Mouse (Mus musculus) lung, postnatal 0 days (tissue): Measurements from ENCODE around the gene Tnni3. TPM values are rescaled to one million over a fixed set of nuclear protein-coding genes. Genes with fewer than 3 reads are reported as not detected.

Experiments
- ATAC-seq: fragments of 200-750 bp; cut with Nextera tagmentation; 2 replicates; pipeline ENCODE4 v1.8.0; 2017; ENCODE audit warnings: moderate library complexity
- DNase-seq: peaks from one replicate; pipeline ENCODE4 v3.0.0-alpha.2; 2016; ENCODE audit warnings: low spot score
- H3K27ac ChIP-seq: fragments of 300-500 bp; sonication (generic); 2 replicates; pipeline ENCODE4 v1.5.1; 2014; ENCODE audit warnings: antibody characterized with exemption, mild to moderate bottlenecking, low read length, mixed read lengths
- H3K27me3 ChIP-seq: fragments of 300-500 bp; sonication (generic); replicated peaks from 2 replicates; pipeline ENCODE4 v1.6.1; 2014; ENCODE audit warnings: low read length, mixed read lengths; ENCODE audit not compliant: insufficient read depth
- H3K36me3 ChIP-seq: fragments of 300-500 bp; sonication (generic); 2 replicates; pipeline ENCODE4 v1.6.1; 2014; ENCODE audit warnings: low read length, mixed read lengths; ENCODE audit not compliant: insufficient read depth
- H3K4me1 ChIP-seq: fragments of 300-500 bp; sonication (generic); 2 replicates; pipeline ENCODE4 v1.6.1; 2014; ENCODE audit warnings: antibody characterized with exemption, low read depth, low read length, mixed read lengths; ENCODE audit not compliant: insufficient read depth
- H3K4me2 ChIP-seq: fragments of 300-500 bp; sonication (generic); replicated peaks from 2 replicates; pipeline ENCODE4 v1.6.1; 2014; ENCODE audit warnings: low read depth, mild to moderate bottlenecking, low read length, moderate library complexity, mixed read lengths
- H3K4me3 ChIP-seq: fragments of 300-500 bp; sonication (generic); 2 replicates; pipeline ENCODE4 v1.5.1; 2014; ENCODE audit warnings: low read depth, low read length
- H3K9ac ChIP-seq: fragments of 300-500 bp; sonication (generic); replicated peaks from 2 replicates; pipeline ENCODE4 v1.6.1; 2014; ENCODE audit warnings: low read depth, mild to moderate bottlenecking
- H3K9me3 ChIP-seq: fragments of 300-500 bp; sonication (generic); 2 replicates; pipeline ENCODE4 v1.6.1; 2016; ENCODE audit warnings: low read length, mixed read lengths
- CTCF ChIP-seq: IDR thresholded peaks from 2 replicates; pipeline ENCODE4 v1.5.1; 2016; ENCODE audit warnings: antibody characterized with exemption, mild to moderate bottlenecking
- EP300 ChIP-seq: IDR thresholded peaks from 2 replicates; pipeline ENCODE4 v1.6.1; 2016; ENCODE audit warnings: antibody characterized with exemption, mild to moderate bottlenecking, control low read depth
- WGBS: fragments of 180-500 bp; shearing (Covaris S2); extraction: QIAGEN DNeasy Blood & Tissue Kit; methylation state at CpG from one replicate; pipeline ENCODE4 v1.1.7; 2014; 5-methylcytosine and 5-hydroxymethylcytosine counted together
- polyA plus RNA-seq: library from polyadenylated mRNA; unstranded; fragments of >200 nt; fragmentation: Nextera tagmentation; extraction: Ambion mirVana; gene quantifications from 2 replicates; pipeline ENCODE4 v1.2.1, GENCODE M21; 2015

Gene Tnni3
- polyA plus RNA-seq, 1 experiment from 2014 or later, result 81.3 TPM

GRCm38 (mm10) chr7:4501558-4502397 lies 22.3 kb downstream of the Tnni3 start, which contains the start of gene Ppp1r12c:
TSS of gene Ppp1r12c (minus strand) at chr7:4501680.
- Histone ChIP-seq H3K9ac (peak within 1 kb of the TSS; percentile 85), H3K27me3 (no peaks in the 10 kb centered on the region), H3K4me1 (peaks cover 14% of the 10 kb centered on the region), H3K4me2 (peak within 1 kb of the TSS; percentile 81), H3K9me3 (no peaks in the 10 kb centered on the region), H3K27ac (peak within 1 kb of the TSS; percentile 81), H3K36me3 (peaks cover under 1% of the 10 kb centered on the region; the same call in 1 of the 2 replicates), H3K4me3 (peak within 1 kb of the TSS; percentile 95)
- WGBS, result under 1% methylated on average over 62 of the region's 62 CpGs
- DNase-seq (peak; percentile 96), ATAC-seq (peak; percentile 91)
- TF ChIP-seq EP300 (peak; percentile 22; the same call in 1 of the 2 replicates), CTCF (no peak)

GRCm38 (mm10) chr7:4500892-4501471 lies 23.0 kb downstream of the Tnni3 start:
- ATAC-seq (peak; percentile 20), DNase-seq (peak; percentile 48)
- 0% methylated on average over 17 of the region's 52 CpGs for WGBS
- Histone ChIP-seq H3K27ac (peak overlapping the region; percentile 81), H3K9me3 (no peaks in the 10 kb centered on the region), H3K27me3 (no peaks in the 10 kb centered on the region), H3K4me2 (peak overlapping the region; percentile 81), H3K9ac (peak overlapping the region; percentile 85), H3K36me3 (peaks cover 6% of the 10 kb centered on the region; the same call in 1 of the 2 replicates), H3K4me1 (peaks cover 14% of the 10 kb centered on the region), H3K4me3 (peak overlapping the region; percentile 95)
- no peak for TF ChIP-seq CTCF
- TF ChIP-seq EP300, result no peak

DNA sequence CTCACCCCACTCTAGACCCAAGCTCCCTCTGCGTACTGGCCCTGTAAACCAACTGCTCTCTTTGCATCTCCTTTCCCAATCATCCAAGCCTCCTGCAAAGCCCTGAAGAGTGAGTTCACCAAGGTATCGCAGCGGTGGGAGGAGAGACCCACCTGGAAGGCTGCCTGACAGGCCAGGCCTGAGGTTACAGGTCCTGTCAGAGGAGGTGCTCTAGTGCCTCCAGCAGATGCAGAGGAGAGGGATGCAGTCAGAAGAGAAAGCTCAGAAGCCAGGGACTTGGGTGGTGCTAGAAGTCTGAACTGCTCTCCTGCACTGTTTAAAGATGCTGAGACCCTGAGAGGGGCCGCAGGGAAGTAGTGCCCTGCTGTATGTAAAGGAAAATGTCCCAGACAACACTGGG lies 25.0 kb downstream of the Tnni3 start:
- Histone ChIP-seq H3K9ac (no peak overlapping the region), H3K36me3 (peaks cover 6% of the 10 kb centered on the region; the same call in 1 of the 2 replicates), H3K27ac (peak overlapping the region; percentile 44; the same call in 1 of the 2 replicates), H3K4me3 (no peak overlapping the region), H3K4me2 (peak overlapping the region; percentile 81), H3K27me3 (no peaks in the 10 kb centered on the region), H3K9me3 (no peaks in the 10 kb centered on the region), H3K4me1 (peaks cover 14% of the 10 kb centered on the region)
- WGBS, result 88% methylated on average over 4 of the region's 4 CpGs
- no peak for DNase-seq
- TF ChIP-seq EP300 (no peak), CTCF (no peak)
- no peak for ATAC-seq

GRCm38 (mm10) chr7:4498251-4498650 lies 25.8 kb downstream of the Tnni3 start:
- peak; percentile 73 for ATAC-seq
- Histone ChIP-seq H3K27ac (peak overlapping the region; percentile 44; the same call in 1 of the 2 replicates), H3K9me3 (no peaks in the 10 kb centered on the region), H3K4me2 (peak overlapping the region; percentile 81), H3K9ac (no peak overlapping the region), H3K4me1 (peaks cover 14% of the 10 kb centered on the region), H3K36me3 (peaks cover 6% of the 10 kb centered on the region; the same call in 1 of the 2 replicates), H3K4me3 (no peak overlapping the region), H3K27me3 (no peaks in the 10 kb centered on the region)
- TF ChIP-seq CTCF, result 0 out of 2 replicates have a peak, but pooled peaks have one; percentile 1
- peak; percentile 92 for TF ChIP-seq EP300
- peak; percentile 96 for DNase-seq
- WGBS, result 21% methylated on average over 9 of the region's 9 CpGs

DNA sequence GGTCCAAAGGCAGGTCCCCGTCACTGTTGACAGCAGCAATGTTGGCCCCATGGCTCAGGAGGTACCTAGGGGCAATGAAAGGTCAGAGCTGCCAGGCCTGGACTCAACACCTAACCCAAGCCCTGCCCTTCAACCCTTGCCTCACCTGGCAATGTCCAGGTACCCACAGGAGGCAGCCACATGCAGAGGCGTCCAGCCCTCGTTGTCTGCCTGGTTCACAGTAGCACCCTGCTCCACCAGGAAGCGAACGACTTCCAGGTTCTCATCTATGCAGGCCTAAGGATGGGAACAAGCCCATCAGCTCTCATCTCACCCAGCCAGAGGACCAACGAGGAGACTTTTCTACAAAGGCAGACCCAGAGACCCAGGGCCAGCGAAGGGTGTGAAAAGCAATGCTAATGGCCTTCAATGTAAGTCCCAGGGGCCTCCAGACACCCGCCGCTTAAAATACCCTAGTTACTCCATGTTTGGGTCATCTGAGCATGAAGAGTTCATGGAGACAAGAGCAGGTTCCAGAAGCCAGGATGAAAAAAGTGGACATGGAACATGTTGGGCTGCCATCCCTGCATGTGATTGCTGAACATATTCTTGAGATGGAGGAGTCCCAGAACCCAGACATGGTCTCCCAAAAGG lies 26.6 kb downstream of the Tnni3 start:
- no peak overlapping the region for H3K4me3 ChIP-seq
- no peak overlapping the region for H3K27ac ChIP-seq
- H3K4me1 ChIP-seq, result peaks cover 17% of the 10 kb centered on the region
- H3K4me2 ChIP-seq, result 0 out of 2 replicates have a peak overlapping the region, but pooled peaks have one; percentile 81
- H3K9me3 ChIP-seq, result no peaks in the 10 kb centered on the region
- TF ChIP-seq EP300 (no peak), CTCF (no peak)
- 91% methylated on average over 9 of the region's 9 CpGs for WGBS
- no peaks in the 10 kb centered on the region for H3K27me3 ChIP-seq
- H3K9ac ChIP-seq, result no peak overlapping the region
- ATAC-seq (no peak), DNase-seq (no peak)
- H3K36me3 ChIP-seq, result peaks cover 6% of the 10 kb centered on the region; the same call in 1 of the 2 replicates

DNA sequence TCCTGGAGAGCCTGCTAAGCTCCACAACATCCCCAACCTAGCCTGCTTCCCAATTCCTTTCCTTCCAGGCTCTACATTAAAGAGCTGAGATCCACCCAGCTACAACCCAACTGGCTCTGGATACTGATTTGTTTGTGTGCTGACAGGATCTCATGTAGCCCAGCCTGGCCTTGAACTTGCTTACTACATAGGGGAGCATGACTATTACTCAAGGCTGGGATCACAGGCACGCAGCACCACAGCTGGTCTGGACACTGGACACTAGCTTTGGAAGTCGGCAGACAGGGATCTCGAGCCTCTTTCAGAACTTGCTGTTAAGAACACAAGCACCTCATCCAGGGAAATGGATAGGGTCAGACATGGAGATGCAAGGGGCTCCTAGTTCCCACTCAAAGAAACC lies 27.6 kb downstream of the Tnni3 start:
- H3K9me3 ChIP-seq, result no peaks in the 10 kb centered on the region
- no peak overlapping the region for H3K27ac ChIP-seq
- no peak for DNase-seq
- H3K4me2 ChIP-seq, result no peak overlapping the region
- no peak for ATAC-seq
- H3K4me3 ChIP-seq, result no peak overlapping the region
- peaks cover 6% of the 10 kb centered on the region; the same call in 1 of the 2 replicates for H3K36me3 ChIP-seq
- WGBS, result 94% methylated on average over 3 of the region's 3 CpGs
- peaks cover 17% of the 10 kb centered on the region for H3K4me1 ChIP-seq
- no peak overlapping the region for H3K9ac ChIP-seq
- TF ChIP-seq EP300, result no peak
- no peak for TF ChIP-seq CTCF
- H3K27me3 ChIP-seq, result no peaks in the 10 kb centered on the region
